Mouse (Mus musculus): ENCODE measurements at regions not wholly inside any gene's neighbourhood (a gene's known extent, or its start where the extent isn't known, plus 50 kb on each side); places are given as distances from the start of the nearest gene placed in this dataset.
"Not testable (repeated sequence)": the region's sequence is repeated elsewhere in the genome, so short reads cannot be mapped to it uniquely, and the experiment has no call there.

GRCm38 (mm10) chr11:12913401-12913800 lies 448.6 kb upstream of the Cobl start:
- H3K9me3 ChIP-seq (replicated peaks; ENCODE audit: low read length); H3K27ac ChIP-seq; H3K4me2 ChIP-seq (ENCODE audit: low read length); H3K4me1 ChIP-seq (replicated peaks; ENCODE audit: insufficient read depth, low read length); H3K36me3 ChIP-seq (ENCODE audit: insufficient read depth, low read length); H3K27me3 ChIP-seq (ENCODE audit: insufficient read depth, low read length); H3K4me3 ChIP-seq (replicated peaks; ENCODE audit: low read depth, low read length); DNase-seq (ENCODE audit: low spot score); ATAC-seq (replicated peaks; ENCODE audit: low FRiP score, low read depth); H3K9ac ChIP-seq (ENCODE audit: low read depth, low read length): not testable (repeated sequence)
- 27% methylated on average over 6 of the region's 6 CpGs for WGBS

GRCm38 (mm10) chr11:12873712-12874111 lies 409.0 kb upstream of the Cobl start:
- 58% methylated on average over 1 of the region's 1 CpGs for WGBS
- Histone ChIP-seq H3K4me3 (replicated peaks; ENCODE audit: low read depth, low read length) (no peak overlapping the region), H3K4me1 (replicated peaks; ENCODE audit: insufficient read depth, low read length) (no peaks in the 10 kb centered on the region), H3K27ac (no peak overlapping the region), H3K9me3 (replicated peaks; ENCODE audit: low read length) (no peaks in the 10 kb centered on the region), H3K27me3 (ENCODE audit: insufficient read depth, low read length) (no peaks in the 10 kb centered on the region), H3K36me3 (ENCODE audit: insufficient read depth, low read length) (no peaks in the 10 kb centered on the region), H3K4me2 (ENCODE audit: low read length) (no peak overlapping the region), H3K9ac (ENCODE audit: low read depth, low read length) (no peak overlapping the region)
- no peak for DNase-seq (ENCODE audit: low spot score)
- 0 out of 2 replicates have a peak, but pooled peaks have one; percentile 52 for ATAC-seq (replicated peaks; ENCODE audit: low FRiP score, low read depth)
- no peak for TF ChIP-seq CTCF (IDR thresholded peaks at IDR 0.05; ENCODE audit: low read depth)

GRCm38 (mm10) chr11:12872802-12873201 lies 408.0 kb upstream of the Cobl start:
- TF ChIP-seq CTCF (IDR thresholded peaks at IDR 0.05; ENCODE audit: low read depth), result no peak
- Histone ChIP-seq H3K4me3 (replicated peaks; ENCODE audit: low read depth, low read length) (no peak overlapping the region), H3K9ac (ENCODE audit: low read depth, low read length) (no peak overlapping the region), H3K36me3 (ENCODE audit: insufficient read depth, low read length) (no peaks in the 10 kb centered on the region), H3K4me2 (ENCODE audit: low read length) (no peak overlapping the region), H3K4me1 (replicated peaks; ENCODE audit: insufficient read depth, low read length) (no peaks in the 10 kb centered on the region), H3K27ac (no peak overlapping the region), H3K9me3 (replicated peaks; ENCODE audit: low read length) (no peaks in the 10 kb centered on the region), H3K27me3 (ENCODE audit: insufficient read depth, low read length) (no peaks in the 10 kb centered on the region)
- DNase-seq (ENCODE audit: low spot score) (no peak), ATAC-seq (replicated peaks; ENCODE audit: low FRiP score, low read depth) (no peak)
- 61% methylated on average over 2 of the region's 2 CpGs for WGBS

GRCm38 (mm10) chr11:12872399-12872798 lies 407.6 kb upstream of the Cobl start:
- Histone ChIP-seq H3K9me3 (replicated peaks; ENCODE audit: low read length) (no peaks in the 10 kb centered on the region), H3K4me3 (replicated peaks; ENCODE audit: low read depth, low read length) (no peak overlapping the region), H3K27me3 (ENCODE audit: insufficient read depth, low read length) (no peaks in the 10 kb centered on the region), H3K4me2 (ENCODE audit: low read length) (no peak overlapping the region), H3K9ac (ENCODE audit: low read depth, low read length) (no peak overlapping the region), H3K27ac (no peak overlapping the region), H3K36me3 (ENCODE audit: insufficient read depth, low read length) (no peaks in the 10 kb centered on the region), H3K4me1 (replicated peaks; ENCODE audit: insufficient read depth, low read length) (no peaks in the 10 kb centered on the region)
- ATAC-seq (replicated peaks; ENCODE audit: low FRiP score, low read depth), result no peak
- WGBS, result 8% methylated on average over 1 of the region's 1 CpGs
- TF ChIP-seq CTCF (IDR thresholded peaks at IDR 0.05; ENCODE audit: low read depth), result no peak
- DNase-seq (ENCODE audit: low spot score), result no peak

GRCm38 (mm10) chr11:12867541-12867940 lies 402.8 kb upstream of the Cobl start:
- H3K9me3 ChIP-seq (replicated peaks; ENCODE audit: low read length), result no peaks in the 10 kb centered on the region
- DNase-seq (ENCODE audit: low spot score), result no peak

GRCm38 (mm10) chr11:12865034-12865620 lies 400.4 kb upstream of the Cobl start:
- no peaks in the 10 kb centered on the region for H3K27me3 ChIP-seq (ENCODE audit: insufficient read depth, low read length)
- H3K27ac ChIP-seq, result no peak overlapping the region
- 77% methylated on average over 2 of the region's 2 CpGs for WGBS
- no peak overlapping the region for H3K9ac ChIP-seq (ENCODE audit: low read depth, low read length)
- no peaks in the 10 kb centered on the region for H3K9me3 ChIP-seq (replicated peaks; ENCODE audit: low read length)
- DNase-seq (ENCODE audit: low spot score), result no peak
- H3K4me2 ChIP-seq (ENCODE audit: low read length), result no peak overlapping the region
- ATAC-seq (replicated peaks; ENCODE audit: low FRiP score, low read depth), result no peak
- H3K4me1 ChIP-seq (replicated peaks; ENCODE audit: insufficient read depth, low read length), result no peaks in the 10 kb centered on the region
- no peak overlapping the region for H3K4me3 ChIP-seq (replicated peaks; ENCODE audit: low read depth, low read length)
- no peaks in the 10 kb centered on the region for H3K36me3 ChIP-seq (ENCODE audit: insufficient read depth, low read length)
- TF ChIP-seq CTCF (IDR thresholded peaks at IDR 0.05; ENCODE audit: low read depth), result no peak

More at GRCm38 (mm10) chr11:12867541-12867940, 402.8 kb upstream of the Cobl start:
- Histone ChIP-seq H3K4me2 (ENCODE audit: low read length) (no peak overlapping the region), H3K4me3 (replicated peaks; ENCODE audit: low read depth, low read length) (no peak overlapping the region), H3K27ac (no peak overlapping the region), H3K27me3 (ENCODE audit: insufficient read depth, low read length) (no peaks in the 10 kb centered on the region), H3K36me3 (ENCODE audit: insufficient read depth, low read length) (no peaks in the 10 kb centered on the region), H3K4me1 (replicated peaks; ENCODE audit: insufficient read depth, low read length) (no peaks in the 10 kb centered on the region), H3K9ac (ENCODE audit: low read depth, low read length) (no peak overlapping the region)
- no peak for ATAC-seq (replicated peaks; ENCODE audit: low FRiP score, low read depth)
- no peak for TF ChIP-seq CTCF (IDR thresholded peaks at IDR 0.05; ENCODE audit: low read depth)

GRCm38 (mm10) chr11:12859344-12859930 lies 394.7 kb upstream of the Cobl start:
- no peaks in the 10 kb centered on the region for H3K4me1 ChIP-seq (replicated peaks; ENCODE audit: insufficient read depth, low read length)
- H3K36me3 ChIP-seq (ENCODE audit: insufficient read depth, low read length), result no peaks in the 10 kb centered on the region
- H3K4me3 ChIP-seq (replicated peaks; ENCODE audit: low read depth, low read length), result no peak overlapping the region
- ATAC-seq (replicated peaks; ENCODE audit: low FRiP score, low read depth) (0 out of 2 replicates have a peak, but pooled peaks have one; percentile 25), DNase-seq (ENCODE audit: low spot score) (no peak)
- no peaks in the 10 kb centered on the region for H3K9me3 ChIP-seq (replicated peaks; ENCODE audit: low read length)
- WGBS, result 70% methylated on average over 1 of the region's 1 CpGs
- H3K27ac ChIP-seq, result no peak overlapping the region
- H3K27me3 ChIP-seq (ENCODE audit: insufficient read depth, low read length), result no peaks in the 10 kb centered on the region
- no peak overlapping the region for H3K9ac ChIP-seq (ENCODE audit: low read depth, low read length)
- no peak overlapping the region for H3K4me2 ChIP-seq (ENCODE audit: low read length)
- TF ChIP-seq CTCF (IDR thresholded peaks at IDR 0.05; ENCODE audit: low read depth), result no peak

All from kidney, postnatal 0 days (tissue).